Mouse (Mus musculus): ENCODE measurements around the gene Srebf2. TPM values are rescaled to one million over a fixed set of nuclear protein-coding genes. Genes with fewer than 3 reads are reported as not detected.
"Not testable (repeated sequence)": the region's sequence is repeated elsewhere in the genome, so short reads cannot be mapped to it uniquely, and the experiment has no call there.

The Srebf2 gene
- polyA plus RNA-seq, 1 experiment from 2014 or later, result 114 TPM

GRCm38 (mm10) chr15:82235661-82236060 lies 88.7 kb downstream of the Srebf2 start:
- H3K36me3 ChIP-seq (ENCODE audit: insufficient read depth), result peaks cover 23% of the 10 kb centered on the region; the same call in 1 of the 2 replicates
- no peak for DNase-seq
- no peak overlapping the region for H3K9ac ChIP-seq
- no peak for TF ChIP-seq CTCF (IDR thresholded peaks at IDR 0.05; ENCODE audit: low read depth)
- no peak overlapping the region for H3K27ac ChIP-seq (ENCODE audit: low read depth)
- H3K4me1 ChIP-seq (ENCODE audit: insufficient read depth), result no peaks in the 10 kb centered on the region
- no peaks in the 10 kb centered on the region for H3K27me3 ChIP-seq (ENCODE audit: insufficient read depth, low read length)
- no peaks in the 10 kb centered on the region for H3K9me3 ChIP-seq (ENCODE audit: low read depth, low read length)
- 56% methylated on average over 10 of the region's 10 CpGs for WGBS
- ATAC-seq (ENCODE audit: insufficient read depth), result no peak
- H3K4me2 ChIP-seq, result no peak overlapping the region
- no peak overlapping the region for H3K4me3 ChIP-seq (ENCODE audit: low read depth, low read length)

GRCm38 (mm10) chr15:82236565-82236964 lies 89.6 kb downstream of the Srebf2 start:
- H3K27me3 ChIP-seq (ENCODE audit: insufficient read depth, low read length), result no peaks in the 10 kb centered on the region
- TF ChIP-seq CTCF (IDR thresholded peaks at IDR 0.05; ENCODE audit: low read depth), result peak; percentile 99
- H3K9me3 ChIP-seq (ENCODE audit: low read depth, low read length), result no peaks in the 10 kb centered on the region
- 14% methylated on average over 5 of the region's 5 CpGs for WGBS
- no peak overlapping the region for H3K27ac ChIP-seq (ENCODE audit: low read depth)
- H3K9ac ChIP-seq, result no peak overlapping the region
- H3K4me3 ChIP-seq (ENCODE audit: low read depth, low read length), result no peak overlapping the region
- H3K36me3 ChIP-seq (ENCODE audit: insufficient read depth), result peaks cover 26% of the 10 kb centered on the region; the same call in 1 of the 2 replicates
- DNase-seq (peak; percentile 88), ATAC-seq (ENCODE audit: insufficient read depth) (peak; percentile 54)
- no peaks in the 10 kb centered on the region for H3K4me1 ChIP-seq (ENCODE audit: insufficient read depth)
- H3K4me2 ChIP-seq, result no peak overlapping the region

DNA sequence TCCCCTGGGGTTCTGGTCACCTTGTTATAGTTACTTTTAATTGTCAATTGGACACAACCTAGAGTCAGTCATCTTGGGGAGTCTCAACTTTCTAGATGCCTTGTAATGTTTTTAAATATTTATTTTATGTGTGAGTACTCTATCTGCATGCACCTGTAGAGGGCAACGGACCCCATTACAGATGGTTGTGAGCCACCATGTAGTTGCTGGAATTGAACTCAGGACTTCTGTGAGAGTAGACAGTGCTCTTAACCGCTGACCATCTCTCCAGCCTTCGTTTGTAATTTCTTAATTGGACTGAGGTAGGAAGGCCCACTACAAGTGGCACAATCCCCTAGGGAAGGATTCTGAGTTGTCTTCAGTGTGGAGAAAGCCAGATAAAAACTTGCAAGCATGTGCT lies 96.3 kb downstream of the Srebf2 start:
- WGBS, result 70% methylated on average over 3 of the region's 3 CpGs
- Histone ChIP-seq H3K9ac (0 out of 2 replicates have a peak overlapping the region, but pooled peaks have one; percentile 58), H3K4me2 (peak overlapping the region; percentile 96), H3K4me1 (ENCODE audit: insufficient read depth) (0 out of 2 replicates have a peak, but pooled peaks cover 3% of the 10 kb centered on the region), H3K27ac (ENCODE audit: low read depth) (no peak overlapping the region), H3K27me3 (ENCODE audit: insufficient read depth, low read length) (no peaks in the 10 kb centered on the region), H3K36me3 (ENCODE audit: insufficient read depth) (peaks cover 14% of the 10 kb centered on the region; the same call in 1 of the 2 replicates), H3K9me3 (ENCODE audit: low read depth, low read length) (no peaks in the 10 kb centered on the region), H3K4me3 (ENCODE audit: low read depth, low read length) (peak overlapping the region; percentile 65)
- DNase-seq (no peak), ATAC-seq (ENCODE audit: insufficient read depth) (no peak)
- no peak; the same call in 1 of the 2 replicates for TF ChIP-seq CTCF (IDR thresholded peaks at IDR 0.05; ENCODE audit: low read depth)

DNA sequence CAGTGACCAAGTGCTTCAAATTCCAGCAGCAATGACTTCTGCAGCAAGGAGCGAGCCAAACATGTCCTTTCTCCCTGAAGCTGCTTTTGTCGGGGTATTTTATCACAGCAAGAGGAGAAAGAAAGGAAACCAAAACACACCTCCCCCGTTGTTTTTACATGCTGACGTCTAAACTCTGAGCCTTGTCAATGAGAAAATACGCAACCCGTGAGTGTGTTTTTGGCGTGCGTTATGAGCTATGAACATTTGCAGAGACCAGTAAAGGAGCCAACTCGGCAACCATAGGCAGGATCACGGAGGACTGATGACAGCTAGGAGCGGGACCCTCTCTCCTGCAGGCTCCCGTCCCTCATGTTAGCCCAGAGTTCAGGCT lies 96.7 kb downstream of the Srebf2 start:
- H3K9ac ChIP-seq, result peak overlapping the region; percentile 58
- H3K36me3 ChIP-seq (ENCODE audit: insufficient read depth), result peaks cover 10% of the 10 kb centered on the region; the same call in 1 of the 2 replicates
- DNase-seq (peak; percentile 43), ATAC-seq (ENCODE audit: insufficient read depth) (peak; percentile 28; the same call in 1 of the 2 replicates)
- peak overlapping the region; percentile 96 for H3K4me2 ChIP-seq
- H3K4me3 ChIP-seq (ENCODE audit: low read depth, low read length), result peak overlapping the region; percentile 65
- 0 out of 2 replicates have a peak, but pooled peaks cover 3% of the 10 kb centered on the region for H3K4me1 ChIP-seq (ENCODE audit: insufficient read depth)
- H3K9me3 ChIP-seq (ENCODE audit: low read depth, low read length), result no peaks in the 10 kb centered on the region
- TF ChIP-seq CTCF (IDR thresholded peaks at IDR 0.05; ENCODE audit: low read depth), result no peak
- WGBS, result 4% methylated on average over 12 of the region's 12 CpGs
- no peaks in the 10 kb centered on the region for H3K27me3 ChIP-seq (ENCODE audit: insufficient read depth, low read length)
- peak overlapping the region; percentile 16; the same call in 1 of the 2 replicates for H3K27ac ChIP-seq (ENCODE audit: low read depth)

- Histone ChIP-seq H3K4me2 (peak within 1 kb of the TSS; percentile 96), H3K4me3 (ENCODE audit: low read depth, low read length) (peak within 1 kb of the TSS; percentile 65), H3K9ac (peak within 1 kb of the TSS; percentile 58), H3K27me3 (ENCODE audit: insufficient read depth, low read length) (no peaks in the 10 kb centered on the region), H3K36me3 (ENCODE audit: insufficient read depth) (peaks cover 5% of the 10 kb centered on the region; the same call in 1 of the 2 replicates), H3K9me3 (ENCODE audit: low read depth, low read length) (no peaks in the 10 kb centered on the region), H3K4me1 (ENCODE audit: insufficient read depth) (0 out of 2 replicates have a peak, but pooled peaks cover 3% of the 10 kb centered on the region), H3K27ac (ENCODE audit: low read depth) (peak within 1 kb of the TSS; percentile 79)
- DNase-seq (peak; percentile 97), ATAC-seq (ENCODE audit: insufficient read depth) (peak; percentile 98)
- TF ChIP-seq CTCF (IDR thresholded peaks at IDR 0.05; ENCODE audit: low read depth), result no peak
- under 1% methylated on average over 65 of the region's 65 CpGs for WGBS
Measured at GRCm38 (mm10) chr15:82244115-82244804, 97.3 kb downstream of the Srebf2 start, which contains the start of gene Cenpm. Gene Cenpm, minus strand, starts transcription at chr15:82244748.

GRCm38 (mm10) chr15:82244805-82245161 lies 97.8 kb downstream of the Srebf2 start:
- Histone ChIP-seq H3K9ac (peak overlapping the region; percentile 58), H3K4me3 (ENCODE audit: low read depth, low read length) (peak overlapping the region; percentile 65), H3K4me2 (peak overlapping the region; percentile 96), H3K27ac (ENCODE audit: low read depth) (0 out of 2 replicates have a peak overlapping the region, but pooled peaks have one; percentile 79)
- not testable (repeated sequence) for DNase-seq; H3K27me3 ChIP-seq (ENCODE audit: insufficient read depth, low read length); H3K36me3 ChIP-seq (ENCODE audit: insufficient read depth); ATAC-seq (ENCODE audit: insufficient read depth); H3K9me3 ChIP-seq (ENCODE audit: low read depth, low read length); H3K4me1 ChIP-seq (ENCODE audit: insufficient read depth)
- WGBS, result 21% methylated on average over 9 of the region's 9 CpGs

GRCm38 (mm10) chr15:82247131-82247776 lies 100.3 kb downstream of the Srebf2 start:
- no peak for ATAC-seq (ENCODE audit: insufficient read depth)
- Histone ChIP-seq H3K36me3 (ENCODE audit: insufficient read depth) (no peaks in the 10 kb centered on the region), H3K9ac (no peak overlapping the region), H3K9me3 (ENCODE audit: low read depth, low read length) (no peaks in the 10 kb centered on the region), H3K27ac (ENCODE audit: low read depth) (no peak overlapping the region), H3K4me3 (ENCODE audit: low read depth, low read length) (no peak overlapping the region), H3K4me1 (ENCODE audit: insufficient read depth) (0 out of 2 replicates have a peak, but pooled peaks cover 3% of the 10 kb centered on the region), H3K27me3 (ENCODE audit: insufficient read depth, low read length) (no peaks in the 10 kb centered on the region), H3K4me2 (no peak overlapping the region)
- 72% methylated on average over 3 of the region's 3 CpGs for WGBS
- TF ChIP-seq CTCF (IDR thresholded peaks at IDR 0.05; ENCODE audit: low read depth), result no peak
- no peak for DNase-seq
